Mouse (Mus musculus): ENCODE data around the gene Olfr976.

DNA sequence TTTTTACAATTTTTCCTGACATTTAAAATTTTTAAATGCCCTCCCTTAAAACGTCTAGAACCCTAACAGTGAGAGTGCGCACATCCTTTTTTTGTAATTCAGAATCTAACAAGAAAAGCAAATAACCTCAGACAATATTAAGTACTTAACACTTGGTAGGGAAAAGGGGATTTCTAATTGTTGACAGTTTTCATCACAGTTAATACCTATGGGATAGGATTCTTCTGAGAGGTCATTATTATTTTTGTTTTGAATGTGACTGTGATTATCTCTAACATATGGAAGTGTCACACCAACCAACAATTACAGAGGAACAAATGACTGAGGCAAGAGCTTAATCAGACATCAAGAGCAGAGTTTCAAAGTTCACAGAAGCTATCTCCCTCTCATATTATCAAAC, 53.9 kb downstream of the Olfr976 start, which contains the start of gene Olfr229:
- no peak for TF ChIP-seq MXI1 (IDR thresholded peaks at IDR 0.05; ENCODE audit: low read depth, low read length)
- TF ChIP-seq CHD1 (IDR thresholded peaks at IDR 0.05; ENCODE audit: low read depth, low read length) = no peak
- no peak for TF ChIP-seq GATA1 (IDR thresholded peaks at IDR 0.05; ENCODE audit: low read depth, low read length)
- TF ChIP-seq EP300 (IDR thresholded peaks at IDR 0.05; ENCODE audit: low read depth in 1 of 2, low read length in 2 of 2) = no peak
- TF ChIP-seq POLR2A (IDR thresholded peaks at IDR 0.05; ENCODE audit: control insufficient read depth in 1 of 2, insufficient read depth in 1 of 2, low read depth in 1 of 2, low read length in 2 of 2, poor library complexity in 1 of 2) = no peak

Measured in MEL (cell line).